Mouse (Mus musculus) ES-CJ7 (cell line): ENCODE data around the gene Mfsd13b.
"Not testable (repeated sequence)": the region's sequence is repeated elsewhere in the genome, so short reads cannot be mapped to it uniquely, and the experiment has no call there.

Experiments used
- DNase-seq: peaks from one replicate; pipeline ENCODE4 v3.0.0; 2011; ENCODE audit warnings: low read depth, low spot score

The Mfsd13b gene

DNA sequence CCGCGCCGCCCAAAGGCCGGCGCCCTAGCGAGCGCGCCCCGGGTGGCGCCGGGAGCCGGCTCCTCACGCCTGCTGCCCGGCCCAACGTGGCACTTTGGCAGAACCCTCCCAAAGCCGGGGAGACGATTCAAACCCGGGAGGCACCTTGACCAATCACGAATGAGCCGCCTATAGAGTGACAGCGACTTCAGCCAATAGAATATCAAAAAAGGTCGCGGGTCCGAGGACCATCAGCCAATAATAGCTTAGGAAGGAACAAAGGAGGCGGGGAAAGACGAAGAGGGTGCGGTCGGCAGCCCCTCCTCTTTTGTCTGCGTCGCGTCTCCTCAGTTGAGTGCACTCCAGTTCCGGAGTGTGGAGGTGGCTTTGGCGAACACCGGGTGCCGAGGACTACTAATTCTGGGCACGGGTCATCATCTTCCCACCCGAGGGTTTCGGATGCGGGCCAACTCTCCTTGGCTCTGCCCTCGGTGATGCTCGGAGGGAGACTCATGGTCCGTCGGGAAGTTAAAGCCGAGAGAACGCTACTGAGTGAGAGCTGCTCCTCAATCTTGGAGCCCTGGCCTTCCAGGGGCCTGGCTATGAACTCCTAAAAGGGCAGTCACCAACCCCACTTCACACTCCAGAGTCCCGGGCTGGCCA lies at the start of gene Mfsd13b, which contains the start of gene Cdr2:
TSS of gene Mfsd13b (plus strand) at position 310 of the 642 bp plus-strand sequence.
TSS of gene Cdr2 (minus strand) at position 113 of the 642 bp plus-strand sequence.
- peak; percentile 97 for DNase-seq

DNA sequence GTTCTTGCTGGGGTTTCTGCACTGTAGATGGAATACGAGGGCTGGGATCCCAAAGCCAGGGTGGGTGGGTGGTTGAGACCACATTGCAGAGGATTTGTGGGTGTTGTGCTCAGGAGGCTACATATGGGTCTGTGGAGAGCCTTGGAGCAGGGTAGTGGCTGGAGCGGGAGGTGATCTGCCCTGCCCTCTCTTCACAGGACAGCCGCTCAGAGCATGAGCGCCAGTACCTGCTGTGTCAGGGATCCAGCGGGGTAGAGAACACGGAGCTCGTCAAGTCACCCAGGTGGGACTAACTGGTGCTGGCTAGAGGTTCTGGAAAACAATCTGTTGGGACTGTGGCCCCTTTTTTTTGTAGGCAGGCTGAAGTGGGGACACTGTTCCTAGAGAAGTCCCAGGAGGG lies 49.2 kb upstream of the Mfsd13b start:
- DNase-seq = no peak

DNA sequence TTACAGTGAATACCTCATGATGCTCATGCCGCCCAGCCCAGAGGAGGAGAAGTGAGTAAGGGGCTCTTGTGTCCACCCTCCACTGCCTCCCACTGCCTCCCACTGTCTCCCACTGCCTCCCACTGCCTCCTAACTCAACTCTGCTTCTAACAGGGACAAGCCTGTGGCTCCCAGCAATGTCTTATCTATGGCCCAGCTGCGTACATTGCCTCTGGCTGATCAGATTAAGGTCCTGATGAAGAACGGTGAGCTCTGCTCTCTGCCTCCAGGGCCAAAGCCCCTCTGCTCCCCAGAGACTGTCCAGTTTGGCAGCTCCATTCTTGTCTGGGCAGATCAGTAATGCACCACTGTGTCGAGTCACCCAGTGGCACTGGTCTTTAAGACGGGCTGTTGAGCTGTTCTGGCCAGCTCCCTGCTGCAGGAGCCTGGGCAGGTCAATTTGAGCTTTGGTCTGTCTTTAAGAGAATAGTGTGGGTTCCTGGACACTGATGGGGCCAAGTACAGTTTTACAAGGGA lies 48.6 kb upstream of the Mfsd13b start:
- DNase-seq = no peak

DNA sequence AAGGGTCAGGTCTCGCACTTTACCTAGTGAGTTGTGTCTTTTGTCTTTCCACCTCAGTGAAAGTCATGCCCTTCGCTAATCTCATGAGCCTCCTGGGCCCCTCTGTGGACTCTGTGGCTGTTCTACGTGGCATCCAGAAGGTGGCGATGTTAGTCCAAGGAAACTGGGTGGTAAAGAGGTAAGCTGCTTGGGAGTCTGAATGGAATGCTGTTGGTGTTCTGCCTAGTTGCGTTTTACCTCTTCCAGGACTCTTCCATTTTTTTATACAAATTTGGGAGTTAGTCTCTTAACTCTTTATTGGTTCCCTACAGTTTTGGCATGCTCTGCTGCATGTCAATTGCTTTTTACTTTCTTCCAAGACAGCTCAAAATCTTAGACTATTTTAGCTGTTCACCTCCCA lies 47.6 kb upstream of the Mfsd13b start:
- DNase-seq = peak; percentile 75

DNA sequence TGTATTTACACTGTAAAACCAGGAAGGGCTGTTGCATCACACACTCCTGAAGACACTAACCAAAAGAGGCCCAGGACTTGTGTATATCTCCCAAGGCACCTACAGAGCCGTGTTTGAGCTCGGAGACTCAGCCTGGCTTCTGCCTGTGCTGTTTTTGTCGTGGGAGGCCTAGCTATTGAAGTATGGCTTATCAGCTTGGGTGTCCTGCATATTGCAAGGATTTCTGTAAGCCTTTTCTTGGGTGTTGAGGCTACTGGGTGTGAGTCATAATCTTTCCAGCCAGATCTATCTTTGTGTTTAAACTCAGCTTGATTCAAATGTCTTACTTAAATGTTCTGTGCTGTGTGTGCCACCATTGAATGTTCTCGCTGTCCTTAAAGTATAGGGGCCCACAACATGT lies 45.8 kb upstream of the Mfsd13b start:
- DNase-seq = no peak

DNA sequence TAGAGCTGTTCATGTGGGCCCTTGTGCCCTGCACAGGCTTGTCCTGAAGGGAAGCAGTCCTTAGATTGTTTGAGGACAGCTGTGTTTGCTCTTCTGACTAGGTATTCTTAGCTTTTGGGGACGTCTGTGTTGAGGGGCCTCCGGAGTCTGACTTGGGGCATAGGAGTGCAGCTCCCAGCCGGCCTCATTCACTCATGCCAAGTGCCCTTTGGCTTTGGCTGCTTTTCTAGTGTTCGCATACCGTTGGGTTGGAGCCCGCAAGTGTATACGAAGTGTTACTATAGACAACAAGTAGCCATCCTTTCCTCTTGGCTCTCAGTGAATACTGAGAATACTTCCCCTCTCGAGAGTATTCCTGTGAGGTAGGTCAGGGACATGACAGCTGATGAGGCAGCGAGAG lies 44.1 kb upstream of the Mfsd13b start:
- DNase-seq = no peak

DNA sequence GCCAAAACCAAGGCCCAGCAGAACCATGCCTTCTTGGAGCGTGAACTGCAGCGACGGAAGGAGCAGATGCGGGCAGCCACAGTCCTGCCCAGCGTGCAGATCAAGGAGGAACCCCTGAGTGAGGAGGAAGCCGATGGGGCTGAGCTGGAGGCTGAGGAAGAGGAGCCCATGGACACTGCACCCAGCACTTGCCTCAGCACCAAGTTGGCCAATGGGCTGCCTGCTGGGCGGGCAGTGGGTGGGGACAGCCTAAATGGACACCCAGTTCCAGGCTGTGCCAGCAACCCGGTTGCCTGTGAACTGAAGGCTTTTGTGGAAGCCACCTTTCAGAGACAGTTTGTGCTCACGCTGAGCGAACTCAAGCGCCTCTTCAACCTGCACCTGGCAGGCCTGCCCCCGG lies 42.0 kb upstream of the Mfsd13b start:
- DNase-seq = no peak

DNA sequence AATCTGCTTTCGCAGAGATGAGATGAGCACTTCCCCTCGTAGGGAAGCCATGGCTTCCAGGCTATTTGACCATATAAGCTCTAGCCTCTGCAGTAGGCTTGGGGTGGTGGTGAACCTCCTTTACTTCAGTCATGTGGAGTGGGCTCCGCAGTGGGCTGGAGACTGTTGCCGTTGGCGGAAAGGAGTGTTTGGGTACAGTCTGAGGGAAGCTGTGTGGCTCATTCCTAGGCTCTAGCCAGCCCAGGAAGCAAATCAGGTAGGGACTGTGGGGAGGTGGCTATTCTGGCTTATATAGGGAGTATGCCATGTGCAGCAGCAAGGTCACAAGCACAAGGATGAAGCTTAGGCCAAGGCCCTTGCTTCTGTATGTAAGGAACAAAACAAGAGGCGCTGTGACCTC lies 41.1 kb upstream of the Mfsd13b start:
- DNase-seq = no peak

DNA sequence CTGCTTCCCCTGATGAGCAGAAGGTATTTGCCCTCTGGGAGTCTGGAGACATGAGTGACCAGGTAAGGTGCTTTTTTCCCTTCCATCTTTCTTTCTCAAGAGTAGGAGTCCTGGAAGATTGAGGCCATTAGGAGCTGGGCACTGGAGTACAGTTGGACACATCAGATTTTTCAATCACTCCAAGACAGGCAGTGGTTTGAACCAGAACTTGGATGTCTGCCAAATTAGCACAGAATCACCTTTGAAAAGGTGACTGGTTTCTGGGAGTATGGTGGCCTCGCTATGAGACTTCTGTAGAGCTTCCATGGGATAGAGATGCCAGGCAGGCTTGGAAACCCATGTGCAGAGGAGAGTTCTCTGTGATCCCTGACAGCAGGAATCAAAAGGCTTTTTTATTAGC lies 39.8 kb upstream of the Mfsd13b start:
- no peak for DNase-seq

DNA sequence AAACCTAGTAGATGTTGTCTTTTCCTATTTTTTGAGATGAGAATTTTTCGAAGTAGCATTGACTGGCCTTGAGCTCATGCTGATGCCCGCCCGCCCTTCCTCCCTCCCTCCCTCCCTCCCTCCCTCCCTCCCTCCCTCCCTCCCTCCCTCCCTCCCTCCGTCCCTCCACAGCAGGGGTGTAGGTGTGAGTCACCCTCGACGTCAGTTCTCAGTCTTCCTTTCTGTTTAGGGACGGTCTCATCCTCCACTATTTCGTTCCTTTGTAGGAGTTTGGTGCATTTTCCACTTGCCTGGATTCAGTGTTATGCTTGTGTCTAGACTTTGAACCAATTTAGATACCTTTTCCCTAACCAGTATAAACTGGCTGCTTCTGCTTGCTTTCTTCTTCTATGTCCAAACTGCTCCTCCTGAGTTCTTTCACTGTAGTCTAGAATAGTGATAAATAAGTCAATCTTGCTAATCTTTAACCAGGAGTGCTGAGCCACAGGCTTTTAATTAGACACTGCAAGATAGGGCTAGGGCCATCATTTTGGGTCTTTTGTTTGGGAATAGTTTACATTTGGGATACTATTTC lies 38.3 kb upstream of the Mfsd13b start:
- DNase-seq = no peak

DNA sequence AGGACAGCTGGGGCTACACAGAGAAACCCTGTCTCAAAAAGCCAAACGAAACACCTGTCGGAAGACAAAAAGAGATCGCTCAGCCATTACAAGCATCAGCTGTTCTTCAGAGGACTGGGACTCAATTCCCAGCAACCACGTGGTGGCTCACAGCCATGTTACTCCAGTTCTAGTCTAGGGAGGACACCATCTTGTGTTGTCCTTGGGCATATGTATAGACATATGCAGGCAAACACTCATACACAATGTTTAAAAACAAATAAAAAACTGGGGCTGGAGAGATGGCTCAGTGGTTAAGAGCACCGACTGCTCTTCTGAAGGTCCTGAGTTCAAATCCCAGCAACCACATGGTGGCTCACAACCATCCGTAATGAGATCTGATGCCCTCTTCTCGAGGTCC lies 28.7 kb upstream of the Mfsd13b start:
- not testable (repeated sequence) for DNase-seq

DNA sequence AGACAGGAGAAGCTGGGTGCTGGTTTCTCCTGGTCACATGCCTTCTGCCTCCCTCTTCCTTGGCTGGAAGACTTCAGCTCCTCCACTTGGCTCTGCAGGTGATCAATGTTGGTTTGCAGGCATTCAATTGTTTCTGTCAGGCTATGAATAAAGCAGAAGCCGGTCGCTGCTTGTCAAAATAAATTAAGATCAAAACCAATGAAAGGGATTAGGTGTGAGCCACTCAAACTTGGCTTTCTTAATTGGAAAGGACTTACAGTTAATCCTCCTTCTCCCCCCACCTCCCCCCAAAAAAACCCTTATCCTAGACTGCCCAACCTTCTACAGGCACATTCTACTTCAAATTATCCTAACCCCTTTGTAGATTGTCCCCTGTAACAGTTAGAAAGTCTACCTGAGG lies 22.2 kb upstream of the Mfsd13b start:
- no peak for DNase-seq

DNA sequence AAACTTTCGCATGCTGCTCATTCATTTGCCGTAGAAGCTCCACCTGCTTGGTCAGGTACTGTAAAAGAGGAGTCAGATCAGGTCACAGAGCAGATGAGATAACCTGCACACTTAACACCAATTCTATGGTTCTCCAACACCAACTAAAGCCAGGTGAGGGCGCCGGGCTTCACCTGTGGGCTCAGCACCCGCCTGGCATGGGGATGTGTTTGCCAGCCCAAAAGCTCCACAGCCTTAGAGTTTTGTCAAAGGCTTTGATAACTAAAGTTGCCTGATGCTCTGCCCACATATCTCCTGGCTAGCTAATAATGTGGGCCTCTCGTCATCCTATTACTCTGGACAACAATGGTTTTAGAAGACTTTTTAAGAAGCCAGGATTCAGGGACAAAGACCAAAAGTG lies 21.7 kb upstream of the Mfsd13b start:
- no peak for DNase-seq

DNA sequence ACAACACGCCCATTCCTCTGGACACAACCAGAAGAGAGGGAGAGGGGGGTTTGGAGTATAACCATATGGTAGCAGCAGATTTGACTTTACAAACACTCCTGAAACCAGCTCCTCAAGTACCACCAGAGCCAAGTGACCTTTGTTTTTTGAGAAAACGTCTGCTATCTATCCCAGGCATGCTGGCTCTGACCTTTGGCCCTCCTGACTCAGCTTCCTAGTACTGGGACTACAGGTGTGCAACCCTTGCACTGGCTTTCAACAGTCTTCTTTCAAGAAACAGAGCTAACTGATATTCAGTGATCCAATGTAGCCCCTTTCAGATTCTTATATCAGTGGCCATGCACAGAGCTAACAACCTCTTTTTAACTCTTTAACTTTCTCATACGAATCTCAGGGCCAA lies 20.4 kb upstream of the Mfsd13b start:
- DNase-seq = no peak

DNA sequence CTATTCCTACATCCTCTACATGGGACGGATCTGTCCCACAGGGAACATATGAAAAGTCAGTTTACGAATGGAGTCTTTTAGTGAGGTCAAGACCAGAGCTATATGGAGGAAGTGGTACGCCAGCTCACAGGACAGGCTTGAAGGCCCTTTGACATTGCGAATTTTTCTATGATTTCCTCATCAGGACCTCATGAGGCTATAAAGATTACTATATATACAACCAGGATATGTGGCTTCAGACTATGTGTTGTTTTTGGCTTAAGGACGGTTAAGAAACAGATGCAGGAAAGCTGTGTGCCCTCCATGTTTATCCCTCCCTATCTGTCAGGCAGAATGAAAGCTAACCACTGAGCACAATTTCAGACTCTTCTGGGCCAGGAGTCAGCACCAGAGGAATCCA lies 19.2 kb upstream of the Mfsd13b start:
- no peak for DNase-seq

DNA sequence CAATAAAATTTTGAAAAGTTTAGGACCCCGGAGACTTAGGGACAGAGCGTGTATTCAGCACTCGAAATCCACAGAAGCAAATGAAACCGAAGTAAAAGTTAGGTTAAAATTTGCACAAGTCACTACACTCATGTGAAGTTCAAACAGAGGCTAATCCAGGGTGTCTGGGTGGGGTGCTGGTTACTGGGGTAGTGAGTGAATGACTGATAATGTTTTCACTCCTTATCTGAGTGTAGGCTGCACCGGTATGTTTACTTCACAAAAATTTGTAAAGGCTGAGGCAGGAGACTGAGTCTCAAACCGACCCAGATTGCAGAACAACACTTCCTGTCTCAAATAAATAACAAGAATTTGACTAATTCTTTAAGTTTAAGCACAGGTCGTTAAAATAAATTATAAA lies 13.1 kb upstream of the Mfsd13b start:
- DNase-seq = no peak

DNA sequence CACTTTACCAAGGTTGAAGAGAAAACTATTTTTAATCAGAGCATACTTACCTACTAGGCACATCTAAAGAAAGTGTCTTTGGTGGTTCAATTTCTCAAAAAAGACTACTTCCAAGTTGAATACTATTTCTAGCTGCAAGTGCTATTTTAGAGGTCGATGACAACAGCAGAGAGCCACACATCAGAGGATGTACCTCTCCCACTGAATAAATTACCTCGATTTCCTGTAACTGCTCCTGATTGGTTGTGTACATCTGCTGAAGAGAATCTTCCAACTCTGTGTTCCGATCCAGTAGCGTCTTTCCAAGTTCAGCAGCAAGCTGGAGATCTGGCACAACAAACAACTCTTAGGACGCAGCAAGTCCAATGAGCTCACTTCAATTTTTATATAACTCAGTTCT lies 12.2 kb upstream of the Mfsd13b start:
- DNase-seq = no peak

DNA sequence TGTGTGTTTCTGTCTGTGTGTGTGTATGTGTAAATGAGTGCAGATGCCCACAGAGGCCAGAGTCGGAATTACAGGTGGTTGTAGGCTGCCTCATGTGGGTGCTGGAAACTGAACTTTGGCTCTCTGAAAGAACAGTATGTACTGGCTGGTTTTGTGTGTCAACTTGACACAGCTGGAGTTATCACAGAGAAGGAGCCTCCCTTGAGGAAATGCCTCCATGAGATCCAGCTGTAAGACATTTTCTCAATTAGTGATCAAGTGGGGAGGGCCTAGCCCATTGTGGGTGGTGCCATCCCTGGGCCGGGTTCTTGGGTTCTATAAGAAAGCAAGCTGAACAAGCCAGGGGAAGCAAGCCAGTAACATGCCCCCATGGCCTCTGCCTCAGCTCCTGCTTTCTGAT lies 9.8 kb upstream of the Mfsd13b start:
- not testable (repeated sequence) for DNase-seq

DNA sequence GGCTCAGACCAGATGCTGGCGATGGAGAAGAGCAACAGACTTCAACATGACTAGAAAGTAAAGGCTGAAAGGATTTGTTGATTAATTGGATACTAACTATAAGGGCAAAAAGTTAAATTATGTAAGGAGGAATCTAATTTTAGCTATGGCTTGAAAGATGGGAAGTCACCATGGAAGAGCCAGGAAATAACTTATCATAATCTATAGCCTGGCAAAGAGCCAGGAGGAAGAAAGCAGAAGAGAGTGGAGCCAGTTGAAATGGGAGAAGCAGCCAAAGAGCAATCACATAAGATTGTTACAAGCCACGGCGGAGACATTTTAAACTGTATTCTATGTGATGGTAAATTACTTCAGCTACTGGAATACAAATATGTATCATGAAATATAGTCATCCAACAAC lies 8.3 kb upstream of the Mfsd13b start:
- no peak for DNase-seq

DNA sequence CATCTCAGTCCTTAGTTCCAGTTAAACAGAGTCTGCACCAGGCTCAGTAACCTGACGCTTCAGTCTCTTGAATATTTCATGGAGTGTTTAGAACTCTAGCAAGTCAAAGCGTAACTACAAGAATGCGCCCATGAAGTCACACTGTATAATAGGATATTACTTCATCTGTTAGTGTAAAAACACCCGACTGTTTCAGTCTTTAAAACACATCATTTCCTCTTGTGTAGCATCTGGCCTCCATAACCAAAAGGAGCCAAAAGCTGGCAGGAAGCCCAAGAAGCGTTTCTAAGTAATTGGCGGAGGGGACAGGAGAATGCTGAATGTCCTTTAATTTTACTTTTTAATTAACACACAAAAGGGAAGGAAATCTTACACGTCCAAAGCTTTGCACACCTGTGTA lies 5.2 kb upstream of the Mfsd13b start:
- no peak for DNase-seq

DNA sequence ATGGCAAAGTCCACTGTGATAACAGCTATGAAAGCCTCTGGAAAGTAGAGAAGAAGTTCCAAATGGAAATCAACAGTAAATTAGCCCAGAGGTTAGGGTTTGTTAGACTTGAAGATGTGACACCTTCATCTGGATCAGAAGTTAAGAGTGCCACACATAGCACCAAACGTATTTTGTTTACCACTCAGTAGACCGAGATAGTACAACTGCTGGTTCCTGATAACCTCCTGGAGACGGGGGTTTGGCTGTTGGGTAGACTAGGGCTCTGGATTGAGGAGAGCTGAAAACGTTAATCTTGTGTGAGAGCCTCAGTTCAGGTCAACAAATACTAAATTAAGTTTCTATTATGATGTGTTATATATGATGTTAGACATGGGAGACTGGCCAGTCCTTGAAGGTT lies 2.3 kb upstream of the Mfsd13b start:
- DNase-seq = no peak

DNA sequence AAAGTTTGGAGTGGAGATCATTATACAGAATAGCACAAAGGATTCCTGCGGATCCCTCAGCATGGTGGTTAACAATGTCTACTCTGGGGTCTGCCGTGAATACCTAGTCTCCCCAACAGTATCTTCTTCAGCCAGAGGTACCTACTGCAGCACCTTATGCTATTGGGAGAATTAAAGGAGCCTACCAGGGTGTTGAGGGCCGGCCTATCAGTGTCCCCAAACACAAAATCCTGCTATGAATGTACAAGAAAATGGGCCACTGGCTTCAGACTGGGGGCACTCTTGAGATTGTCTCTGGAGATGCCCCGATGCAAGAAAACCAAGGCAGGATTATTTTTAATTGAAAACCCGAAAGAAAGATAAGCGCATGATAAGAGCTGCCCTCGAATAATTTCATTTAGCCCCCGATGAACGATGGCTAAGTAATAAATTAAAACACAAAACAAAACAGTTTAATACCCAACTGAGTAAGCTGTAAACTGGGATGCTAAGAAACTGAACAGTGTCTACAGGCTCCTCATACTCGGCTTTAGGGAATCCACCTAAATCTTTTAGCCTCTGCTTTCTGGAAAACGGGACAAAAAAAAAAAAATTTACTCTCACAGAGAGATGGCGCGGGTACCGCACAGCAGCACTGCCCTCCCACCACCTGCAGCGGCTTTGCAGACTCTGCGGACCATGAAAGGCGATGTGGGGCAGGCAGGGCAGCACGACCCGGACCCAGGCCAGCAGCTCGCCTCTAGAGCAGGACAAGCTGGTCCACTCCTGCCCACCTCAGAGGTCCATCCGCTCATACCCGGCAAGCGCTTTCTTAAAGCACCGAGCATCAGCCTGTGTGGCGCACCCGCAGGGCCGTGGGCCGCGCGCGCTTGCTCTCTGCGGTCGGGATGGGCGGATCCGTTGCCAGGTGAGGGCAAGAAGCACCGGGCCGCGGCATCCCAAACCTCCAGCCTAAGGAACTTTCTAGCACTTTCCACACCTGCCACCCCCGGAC lies 1.1 kb upstream of the Mfsd13b start:
- peak; percentile 58 for DNase-seq
